Mouse (Mus musculus): ENCODE data around the gene Stox2.

Stox2 gene

DNA sequence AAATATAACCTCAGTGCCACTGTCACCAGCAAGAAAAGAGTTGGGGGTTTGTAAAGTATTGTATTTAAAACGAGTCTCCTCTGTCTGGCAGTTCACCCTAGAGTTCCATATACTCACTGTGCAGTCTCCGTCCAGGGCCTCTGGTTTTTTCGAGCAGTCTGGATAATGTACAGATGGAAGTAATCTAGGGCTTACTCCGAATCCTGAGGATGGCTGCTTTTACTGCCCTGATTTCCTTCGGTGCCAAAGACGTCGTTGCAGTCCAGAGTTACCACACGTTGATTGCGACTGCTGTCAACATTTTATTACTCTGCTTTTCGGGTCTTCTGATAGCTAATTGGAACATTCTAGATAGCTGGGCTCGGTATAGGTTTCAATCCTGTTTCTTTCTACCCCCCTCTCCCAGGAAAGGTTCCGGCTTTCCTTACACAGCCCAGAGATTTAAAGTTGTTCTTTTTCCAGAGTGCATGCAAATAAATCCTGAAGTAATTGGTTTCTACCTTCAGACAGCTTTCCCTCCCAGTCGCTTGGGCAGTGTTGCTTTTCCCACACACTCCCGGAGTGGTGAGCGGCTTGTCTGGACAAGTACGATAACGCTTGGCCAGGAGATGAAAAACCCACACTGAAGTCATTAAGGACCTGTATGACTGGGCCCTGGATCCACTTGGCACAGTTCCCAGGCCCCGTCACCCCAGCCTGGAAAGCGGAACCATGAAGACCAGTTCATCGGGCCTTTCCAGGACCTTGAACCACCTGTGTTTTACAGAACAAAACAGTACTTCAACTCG is 94.1 kb downstream of the Stox2 start:
- peak; percentile 45 for DNase-seq

DNA sequence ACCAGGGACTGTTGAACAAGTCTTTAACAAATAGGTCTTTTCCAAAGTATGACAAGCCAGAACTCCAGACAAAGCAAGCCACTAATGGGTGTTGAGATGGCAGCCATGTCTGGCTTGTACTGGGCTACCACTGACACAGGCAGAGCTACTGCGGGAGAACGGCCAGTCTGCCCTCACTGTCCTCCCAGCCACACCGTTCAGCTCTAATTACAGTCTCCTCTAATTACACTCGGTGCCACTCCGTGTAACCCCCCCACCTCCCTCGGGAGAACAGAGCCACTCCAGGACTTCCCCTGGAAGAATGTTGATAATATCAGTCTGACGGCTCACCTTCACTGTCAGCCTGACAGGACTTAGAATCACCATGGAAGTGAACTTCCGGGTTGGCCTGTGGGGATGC is 97.1 kb downstream of the Stox2 start:
- no peak for DNase-seq

DNA sequence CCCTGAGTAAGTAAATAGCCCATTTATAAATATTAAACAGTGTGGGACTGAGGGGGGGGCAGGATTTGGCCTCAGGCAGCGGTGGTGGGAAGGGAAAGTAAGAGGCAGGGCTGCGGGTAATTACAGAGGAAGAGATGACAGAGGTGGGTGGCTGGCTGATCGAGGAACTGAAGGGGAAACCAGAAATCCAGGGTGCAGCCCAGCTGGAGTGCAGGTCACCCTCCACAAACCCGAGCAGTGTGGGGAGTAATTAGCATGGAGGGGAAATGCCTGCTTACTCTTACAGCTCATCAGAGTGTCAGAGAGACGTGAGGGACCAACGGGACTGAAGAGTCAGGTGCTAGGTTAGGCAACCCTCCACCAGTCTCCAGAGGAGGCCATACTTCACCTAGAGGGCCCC is 98.4 kb downstream of the Stox2 start:
- DNase-seq: no peak

GRCm38 (mm10) chr8:47345772-47346103 is 100.4 kb downstream of the Stox2 start:
- peak; percentile 22 for DNase-seq

- DNase-seq: peak; percentile 25
Observed at GRCm38 (mm10) chr8:47345085-47345771, 100.9 kb downstream of the Stox2 start.

DNA sequence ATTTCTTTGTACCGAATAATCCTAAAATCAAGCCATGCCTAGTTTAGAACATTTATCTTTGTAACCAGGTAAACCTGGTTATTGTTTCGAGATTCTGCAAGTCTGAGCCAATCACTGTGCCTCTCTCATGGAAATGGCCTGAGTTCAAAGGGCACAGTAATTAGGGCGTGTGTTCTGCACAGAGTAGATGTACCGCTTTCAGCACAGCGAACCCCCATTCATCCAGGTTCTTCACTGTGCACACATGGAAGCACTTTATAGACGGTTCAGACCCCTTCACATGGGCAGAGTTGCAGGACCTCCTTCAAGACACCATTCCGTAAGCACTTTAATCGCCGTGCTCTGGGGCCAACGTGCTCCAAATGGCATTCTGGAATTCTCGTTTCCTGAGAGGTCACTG is 104.7 kb downstream of the Stox2 start:
- DNase-seq: no peak

GRCm38 (mm10) chr8:47338691-47339323 is 107.4 kb downstream of the Stox2 start:
- DNase-seq: no peak

GRCm38 (mm10) chr8:47336433-47336832 is 109.7 kb downstream of the Stox2 start:
- no peak for DNase-seq

DNA sequence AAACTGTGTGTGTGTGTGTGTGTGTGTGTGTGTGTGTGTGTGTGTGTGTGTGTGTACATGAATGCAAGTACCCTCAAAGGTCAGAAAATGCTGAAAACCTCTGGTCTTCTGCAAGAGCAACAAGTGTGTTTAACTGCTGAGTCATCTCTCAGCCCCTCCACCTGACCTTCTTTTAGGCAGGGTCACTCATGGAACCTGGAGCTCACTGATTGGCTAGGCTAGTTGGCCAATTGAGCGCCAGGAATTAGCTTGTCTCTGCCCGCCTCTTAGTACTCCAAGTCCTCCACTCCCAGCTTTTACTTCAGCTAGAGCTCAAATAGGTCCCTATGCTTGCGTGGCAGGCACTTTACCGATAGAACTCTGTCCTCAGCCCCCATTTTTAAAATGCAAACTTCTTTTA is 110.2 kb downstream of the Stox2 start:
- no peak for DNase-seq

DNA sequence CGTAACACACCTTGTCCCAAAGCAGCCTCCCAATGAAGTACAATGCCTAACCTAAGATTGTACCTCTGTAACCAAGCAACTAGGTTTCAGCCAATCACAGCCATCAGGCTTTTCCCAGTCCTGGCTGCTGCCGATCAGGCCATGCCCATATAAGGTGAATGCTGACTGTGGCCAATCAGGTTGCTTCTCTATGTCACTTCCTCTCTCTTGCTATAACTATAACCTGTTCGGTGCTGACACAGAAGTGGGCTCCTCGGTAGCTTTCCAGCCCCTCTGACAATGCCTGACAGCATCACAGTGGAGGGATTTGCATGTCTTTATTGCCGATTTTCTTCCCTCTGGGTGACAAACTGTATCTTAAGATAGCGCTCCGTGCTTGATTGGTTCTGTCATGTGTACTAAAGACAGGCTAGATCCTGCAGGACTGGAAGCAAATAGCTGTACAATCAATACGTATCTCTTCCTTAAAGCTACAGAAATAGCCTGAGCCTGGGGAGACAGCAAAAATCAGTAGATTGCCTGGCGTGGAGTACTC is 111.9 kb downstream of the Stox2 start:
- peak; percentile 54 for DNase-seq

DNA sequence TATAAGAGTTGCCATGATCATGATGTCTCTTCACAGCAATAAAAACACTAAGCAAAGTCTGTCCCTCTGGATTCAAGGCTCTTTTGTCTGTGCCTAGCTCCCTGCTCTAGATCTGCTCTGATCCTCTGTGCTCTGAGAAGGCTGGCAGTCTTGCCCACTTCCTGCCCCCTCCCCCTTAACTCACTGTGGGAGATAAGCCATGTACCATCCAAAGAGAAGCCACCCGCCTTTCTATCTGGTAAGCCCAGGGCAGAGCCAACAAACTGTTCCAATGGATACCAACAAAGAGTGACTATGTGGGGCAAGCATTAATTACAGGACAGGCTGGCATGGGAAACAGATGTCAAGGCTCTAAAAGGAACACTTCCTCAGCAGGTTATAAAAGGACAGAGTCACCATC is 113.2 kb downstream of the Stox2 start:
- DNase-seq: no peak

DNA sequence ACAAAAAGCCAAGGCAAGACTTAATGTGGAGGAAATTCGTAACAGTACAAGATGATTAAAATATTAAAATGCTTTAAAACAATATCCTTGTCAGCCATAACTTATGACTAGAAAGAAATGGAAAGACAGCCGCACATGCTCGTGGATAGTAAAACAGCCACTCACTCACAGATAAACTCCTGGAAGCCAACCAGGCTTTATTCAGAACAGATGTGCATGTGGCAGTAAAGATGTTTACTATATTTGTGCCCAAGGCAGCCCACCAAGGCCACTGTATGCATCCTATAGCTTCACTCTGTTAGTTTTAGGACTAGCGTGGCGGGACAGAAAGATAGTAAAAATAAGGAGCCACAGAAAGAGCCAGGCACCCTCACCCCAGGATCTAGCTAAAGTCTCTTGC is 115.2 kb downstream of the Stox2 start:
- DNase-seq: no peak

GRCm38 (mm10) chr8:47326348-47326747 is 119.8 kb downstream of the Stox2 start:
- no peak for DNase-seq

- DNase-seq: no peak
Observed at GRCm38 (mm10) chr8:47324117-47324820, 121.9 kb downstream of the Stox2 start.

DNA sequence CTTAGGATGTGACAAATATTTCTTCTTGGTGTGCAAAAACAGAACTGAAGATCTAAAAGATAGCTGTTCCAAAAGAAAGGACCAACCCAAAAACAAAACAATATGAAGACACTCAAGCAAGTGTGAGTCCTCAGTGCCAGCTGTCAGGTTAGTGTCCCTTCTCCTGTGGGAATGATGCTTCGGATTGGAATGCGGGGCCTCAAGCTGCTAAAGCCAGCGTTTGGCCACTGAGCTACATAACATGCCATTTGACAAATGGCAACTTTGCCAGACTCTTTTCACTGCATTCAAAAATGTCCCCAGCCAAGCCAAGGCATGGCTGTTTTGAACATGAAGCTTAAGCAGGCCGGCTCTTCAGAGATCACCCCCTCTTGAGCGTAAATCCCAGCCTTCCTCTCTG is 124.9 kb downstream of the Stox2 start:
- DNase-seq: no peak

- DNase-seq: no peak
Observed at GRCm38 (mm10) chr8:47320707-47321106, 125.5 kb downstream of the Stox2 start.

- no peak for DNase-seq
Observed at GRCm38 (mm10) chr8:47318468-47318867, 127.7 kb downstream of the Stox2 start.

GRCm38 (mm10) chr8:47308176-47308575 is 138.0 kb downstream of the Stox2 start:
- no peak for DNase-seq

- DNase-seq: no peak
Observed at GRCm38 (mm10) chr8:47306372-47306771, 139.8 kb downstream of the Stox2 start.

DNA sequence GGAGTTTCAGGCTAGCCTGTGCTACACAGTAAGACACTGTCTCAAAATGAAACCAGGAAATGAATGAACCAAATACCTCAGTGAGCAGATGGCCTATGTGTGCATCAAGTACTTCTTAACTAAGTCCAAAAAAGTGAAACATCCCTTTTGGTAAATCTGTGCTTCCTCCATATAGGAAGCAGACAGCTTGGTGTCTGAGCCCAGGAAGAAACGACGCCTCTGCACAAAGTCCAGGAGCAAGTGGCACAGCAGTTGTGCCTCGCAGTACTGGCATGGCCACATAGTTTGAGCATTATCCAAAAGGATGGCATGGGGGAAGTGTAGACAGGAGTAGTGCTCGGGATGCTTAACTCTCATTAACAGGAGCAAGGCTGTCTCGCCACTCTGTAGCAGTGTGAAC is 140.3 kb downstream of the Stox2 start:
- DNase-seq: no peak

DNA sequence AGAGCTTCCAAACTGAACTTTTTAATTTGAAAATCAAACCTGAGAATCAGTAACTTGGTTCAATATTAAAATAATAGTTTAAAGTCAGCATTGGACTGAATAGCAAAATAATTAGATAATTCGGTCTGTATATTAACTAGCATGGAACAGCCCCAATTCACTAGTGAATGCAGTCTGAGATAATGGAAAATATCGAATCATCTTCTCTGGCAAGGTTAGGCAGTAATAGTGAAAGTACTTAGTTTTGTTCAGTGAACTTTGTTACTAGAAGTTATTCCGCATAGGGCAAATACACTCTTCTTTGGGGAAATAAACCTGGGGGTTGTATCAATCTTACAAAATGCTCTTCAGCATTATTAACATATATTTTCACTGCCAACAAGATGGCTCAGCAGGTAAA is 147.7 kb downstream of the Stox2 start:
- no peak for DNase-seq

GRCm38 (mm10) chr8:47289641-47290040 is 156.5 kb downstream of the Stox2 start:
- DNase-seq: no peak

GRCm38 (mm10) chr8:47288866-47289541 is 157.2 kb downstream of the Stox2 start:
- DNase-seq: peak; percentile 28
